Mouse (Mus musculus) midbrain, embryonic 16.5 days (tissue): ENCODE measurements around the gene Mrpl2. TPM values are rescaled to one million over a fixed set of nuclear protein-coding genes. Genes with fewer than 3 reads are reported as not detected.

ENCODE experiments used
- ATAC-seq: fragments of 200-750 bp; cut with Nextera tagmentation; 2 replicates; pipeline ENCODE4 v1.8.0; 2017; ENCODE audit warnings: moderate TSS enrichment
- H3K27ac ChIP-seq: fragments of 300-500 bp; sonication (generic); 2 replicates; pipeline ENCODE4 v1.5.1; 2014; ENCODE audit warnings: mild to moderate bottlenecking, low read length, mixed read lengths
- H3K27me3 ChIP-seq: fragments of 300-500 bp; sonication (generic); 2 replicates; pipeline ENCODE4 v1.6.1; 2014; ENCODE audit warnings: low read depth, low read length, mixed read lengths; ENCODE audit not compliant: control insufficient read depth, insufficient read depth
- H3K36me3 ChIP-seq: fragments of 300-500 bp; sonication (generic); 2 replicates; pipeline ENCODE4 v1.6.1; 2014; ENCODE audit warnings: mild to moderate bottlenecking, low read length, moderate library complexity, mixed read lengths; ENCODE audit not compliant: control insufficient read depth, insufficient read depth
- H3K4me1 ChIP-seq: fragments of 300-500 bp; sonication (generic); 2 replicates; pipeline ENCODE4 v1.6.1; 2014; ENCODE audit warnings: mild to moderate bottlenecking, low read length, mixed read lengths; ENCODE audit not compliant: control insufficient read depth, insufficient read depth
- H3K4me2 ChIP-seq: fragments of 300-500 bp; sonication (generic); 2 replicates; pipeline ENCODE4 v1.6.1; 2014; ENCODE audit warnings: mild to moderate bottlenecking, low read length, mixed read lengths
- H3K4me3 ChIP-seq: fragments of 300-500 bp; sonication (generic); 2 replicates; pipeline ENCODE4 v1.5.1; 2014; ENCODE audit warnings: low read depth, mild to moderate bottlenecking, low read length, moderate library complexity, mixed read lengths
- H3K9ac ChIP-seq: fragments of 300-500 bp; sonication (generic); 2 replicates; pipeline ENCODE4 v1.6.1; 2014; ENCODE audit warnings: low read depth, low read length, mixed read lengths
- H3K9me3 ChIP-seq: fragments of 300-500 bp; sonication (generic); replicated peaks from 2 replicates; pipeline ENCODE4 v1.6.1; 2014; ENCODE audit warnings: mild to moderate bottlenecking, low read length, mixed read lengths; ENCODE audit not compliant: control insufficient read depth, poor library complexity, severe bottlenecking
- WGBS: fragments of 180-500 bp; shearing (Covaris S2); extraction: QIAGEN DNeasy Blood & Tissue Kit; methylation state at CpG from one replicate; pipeline ENCODE4 v1.1.7; 2014; 5-methylcytosine and 5-hydroxymethylcytosine counted together
- polyA plus RNA-seq: library from polyadenylated mRNA; unstranded; fragments of >200 nt; fragmentation: Nextera tagmentation; extraction: Ambion mirVana; gene quantifications from 2 replicates; pipeline ENCODE4 v1.2.1, GENCODE M21; 2015

Mrpl2 gene
- polyA plus RNA-seq, 1 experiment from 2014 or later: 60.8 TPM

- H3K4me2 ChIP-seq: peak overlapping the region; percentile 97
- peak; percentile 2 for ATAC-seq
- peak overlapping the region; percentile 75 for H3K4me3 ChIP-seq
- peak overlapping the region; percentile 82 for H3K27ac ChIP-seq
- peaks cover 25% of the 10 kb centered on the region for H3K4me1 ChIP-seq
- H3K36me3 ChIP-seq: peaks cover 34% of the 10 kb centered on the region
- H3K9ac ChIP-seq: peak overlapping the region; percentile 81
- H3K9me3 ChIP-seq: no peaks in the 10 kb centered on the region
- 24% methylated on average over 12 of the region's 12 CpGs for WGBS
- H3K27me3 ChIP-seq: no peaks in the 10 kb centered on the region
Observed at GRCm38 (mm10) chr17:46681466-46682118, 35.6 kb downstream of the Mrpl2 start.

- H3K4me3 ChIP-seq: no peak overlapping the region
- H3K27ac ChIP-seq: no peak overlapping the region
- H3K36me3 ChIP-seq: peaks cover 32% of the 10 kb centered on the region
- H3K9ac ChIP-seq: no peak overlapping the region
- H3K9me3 ChIP-seq: no peaks in the 10 kb centered on the region
- WGBS: 81% methylated on average over 16 of the region's 16 CpGs
- no peak for ATAC-seq
- no peaks in the 10 kb centered on the region for H3K27me3 ChIP-seq
- H3K4me1 ChIP-seq: peaks cover 25% of the 10 kb centered on the region
- H3K4me2 ChIP-seq: no peak overlapping the region
Observed at GRCm38 (mm10) chr17:46682654-46683389, 36.8 kb downstream of the Mrpl2 start.

- H3K4me1 ChIP-seq: peaks cover 8% of the 10 kb centered on the region
- no peaks in the 10 kb centered on the region for H3K27me3 ChIP-seq
- ATAC-seq: no peak
- no peak overlapping the region for H3K4me3 ChIP-seq
- no peak overlapping the region for H3K9ac ChIP-seq
- 92% methylated on average over 6 of the region's 6 CpGs for WGBS
- H3K27ac ChIP-seq: no peak overlapping the region
- no peak overlapping the region for H3K4me2 ChIP-seq
- peaks cover 32% of the 10 kb centered on the region for H3K36me3 ChIP-seq
- H3K9me3 ChIP-seq: no peaks in the 10 kb centered on the region
Observed at GRCm38 (mm10) chr17:46685913-46686312, 39.9 kb downstream of the Mrpl2 start.

- Histone ChIP-seq H3K9ac (no peak overlapping the region), H3K27ac (no peak overlapping the region), H3K4me3 (no peak overlapping the region), H3K4me2 (no peak overlapping the region), H3K27me3 (no peaks in the 10 kb centered on the region), H3K9me3 (no peaks in the 10 kb centered on the region), H3K36me3 (peaks cover 11% of the 10 kb centered on the region), H3K4me1 (no peaks in the 10 kb centered on the region)
- WGBS: 92% methylated on average over 12 of the region's 12 CpGs
- no peak for ATAC-seq
Observed at GRCm38 (mm10) chr17:46690665-46691064, 44.6 kb downstream of the Mrpl2 start.

- WGBS: 97% methylated on average over 2 of the region's 2 CpGs
- H3K4me3 ChIP-seq: no peak overlapping the region
- H3K9me3 ChIP-seq: no peaks in the 10 kb centered on the region
- H3K27ac ChIP-seq: no peak overlapping the region
- ATAC-seq: no peak
- H3K36me3 ChIP-seq: peaks cover 9% of the 10 kb centered on the region
- H3K4me1 ChIP-seq: no peaks in the 10 kb centered on the region
- H3K9ac ChIP-seq: no peak overlapping the region
- no peak overlapping the region for H3K4me2 ChIP-seq
- H3K27me3 ChIP-seq: no peaks in the 10 kb centered on the region
Observed at GRCm38 (mm10) chr17:46691390-46691789, 45.4 kb downstream of the Mrpl2 start.

GRCm38 (mm10) chr17:46694517-46695063, 48.6 kb downstream of the Mrpl2 start:
- Histone ChIP-seq H3K4me1 (no peaks in the 10 kb centered on the region), H3K27ac (no peak overlapping the region), H3K9me3 (no peaks in the 10 kb centered on the region), H3K27me3 (no peaks in the 10 kb centered on the region), H3K36me3 (peaks cover 9% of the 10 kb centered on the region; the same call in 1 of the 2 replicates), H3K4me2 (no peak overlapping the region), H3K9ac (no peak overlapping the region), H3K4me3 (no peak overlapping the region)
- no peak for ATAC-seq
- 55% methylated on average over 1 of the region's 1 CpGs for WGBS

- WGBS: 94% methylated on average over 6 of the region's 6 CpGs
Observed at GRCm38 (mm10) chr17:46698515-46698914, 52.5 kb downstream of the Mrpl2 start.

GRCm38 (mm10) chr17:46699245-46699644, 53.2 kb downstream of the Mrpl2 start:
- peaks cover 23% of the 10 kb centered on the region for H3K4me1 ChIP-seq
- H3K4me2 ChIP-seq: no peak overlapping the region
- WGBS: 84% methylated on average over 5 of the region's 5 CpGs
- H3K36me3 ChIP-seq: peaks cover 9% of the 10 kb centered on the region; the same call in 1 of the 2 replicates
- no peak overlapping the region for H3K9ac ChIP-seq
- H3K4me3 ChIP-seq: no peak overlapping the region
- ATAC-seq: no peak
- no peak overlapping the region for H3K27ac ChIP-seq
- no peaks in the 10 kb centered on the region for H3K9me3 ChIP-seq
- H3K27me3 ChIP-seq: no peaks in the 10 kb centered on the region

More at GRCm38 (mm10) chr17:46698515-46698914, 52.5 kb downstream of the Mrpl2 start:
- no peaks in the 10 kb centered on the region for H3K27me3 ChIP-seq
- H3K27ac ChIP-seq: no peak overlapping the region
- peaks cover 17% of the 10 kb centered on the region for H3K4me1 ChIP-seq
- no peaks in the 10 kb centered on the region for H3K9me3 ChIP-seq
- H3K4me2 ChIP-seq: no peak overlapping the region
- H3K4me3 ChIP-seq: no peak overlapping the region
- no peak for ATAC-seq
- peaks cover 9% of the 10 kb centered on the region; the same call in 1 of the 2 replicates for H3K36me3 ChIP-seq
- H3K9ac ChIP-seq: no peak overlapping the region
